Mouse (Mus musculus) embryonic fibroblast, embryonic 13.5 days (primary cell): ENCODE data around the gene Omt2a. TPM values are rescaled to one million over a fixed set of nuclear protein-coding genes. Genes with fewer than 3 reads are reported as not detected.
A peak's percentile ranks its signal among the peaks of the same experiment; 100 is the strongest.
"Not testable (repeated sequence)": the region's sequence is repeated elsewhere in the genome, so short reads cannot be mapped to it uniquely, and the experiment has no call there.

ENCODE experiments used
- H3K27ac ChIP-seq: 2 replicates; pipeline ENCODE4 v1.5.1; 2012; ENCODE audit warnings: low read length, control low read depth, inconsistent platforms; ENCODE audit not compliant: insufficient read depth
- H3K4me1 ChIP-seq: 2 replicates; pipeline ENCODE4 v1.6.1; 2011; ENCODE audit warnings: low read length; ENCODE audit not compliant: control insufficient read depth, insufficient read depth
- H3K4me3 ChIP-seq: 2 replicates; pipeline ENCODE4 v1.5.1; 2011; ENCODE audit warnings: mild to moderate bottlenecking, control low read depth, low read length; ENCODE audit not compliant: insufficient read depth
- CTCF ChIP-seq: IDR thresholded peaks from 2 replicates; pipeline ENCODE4 v1.5.1; 2011; ENCODE audit warnings: mild to moderate bottlenecking, control low read depth, low read length, moderate library complexity, borderline replicate concordance; ENCODE audit not compliant: insufficient read depth
- POLR2A ChIP-seq: IDR thresholded peaks from 2 replicates; pipeline ENCODE4 v1.6.1; 2011; ENCODE audit warnings: low read depth, mild to moderate bottlenecking, control low read depth, low read length, moderate library complexity
- polyA plus RNA-seq: library from polyadenylated mRNA; stranded (reverse); fragments of >200 nt; gene quantifications from 2 replicates; pipeline ENCODE4 v1.2.4, GENCODE M21; 2011; ENCODE audit warnings: low read depth; ENCODE audit not compliant: missing spikeins, insufficient read length

The Omt2a gene
- polyA plus RNA-seq, 1 experiment: not detected

- Histone ChIP-seq H3K4me3 (no peak overlapping the region), H3K27ac (no peak overlapping the region), H3K4me1 (no peaks in the 10 kb centered on the region)
- TF ChIP-seq POLR2A: no peak
- no peak for TF ChIP-seq CTCF
Observed at GRCm38 (mm10) chr9:78347004-78347403, 32.4 kb upstream of the Omt2a start.

- not testable (repeated sequence) for H3K4me1 ChIP-seq, H3K4me3 ChIP-seq, H3K27ac ChIP-seq
Observed at GRCm38 (mm10) chr9:78345235-78345634, 30.6 kb upstream of the Omt2a start.

DNA sequence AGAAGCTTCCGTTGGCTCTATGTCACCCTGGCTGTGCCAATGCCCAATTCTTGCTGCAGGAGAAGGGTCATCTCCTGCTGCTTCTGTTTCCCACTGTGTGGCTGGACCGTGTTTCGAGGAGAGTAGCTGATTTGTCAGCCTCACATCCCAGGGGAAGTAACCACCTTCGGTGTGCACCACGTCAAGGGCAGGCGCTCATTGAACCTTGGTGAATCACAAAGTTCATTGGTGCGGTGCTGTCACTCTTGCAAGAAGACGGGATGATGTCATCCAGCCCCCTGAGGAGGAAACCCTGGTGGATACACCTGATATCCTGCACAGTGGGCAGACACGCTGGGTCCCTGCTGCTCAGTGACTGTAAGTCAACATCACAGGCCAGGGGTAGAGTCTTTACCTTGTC lies 28.5 kb upstream of the Omt2a start:
- not testable (repeated sequence) for H3K27ac ChIP-seq, H3K4me3 ChIP-seq, H3K4me1 ChIP-seq

DNA sequence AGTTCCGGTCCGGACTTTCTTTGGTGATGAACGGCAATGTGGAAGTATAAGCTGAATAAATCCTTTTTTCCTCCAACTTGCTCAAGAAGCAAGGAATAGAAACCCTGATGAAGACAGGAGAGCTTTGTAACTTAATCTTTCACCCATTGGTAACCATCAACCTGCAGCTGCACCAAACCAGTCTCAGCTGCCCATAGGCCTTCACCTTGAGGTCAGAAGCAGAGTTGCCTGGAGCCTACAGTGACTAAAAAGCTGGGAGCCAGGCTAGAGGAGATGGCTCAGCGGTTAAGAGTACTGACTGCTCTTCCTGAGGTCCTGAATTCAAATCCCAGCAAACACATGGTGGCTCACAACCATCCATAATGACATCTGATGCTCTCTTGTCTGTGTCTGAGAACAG lies 27.9 kb upstream of the Omt2a start:
- not testable (repeated sequence) for H3K27ac ChIP-seq, H3K4me3 ChIP-seq, H3K4me1 ChIP-seq

- TF ChIP-seq CTCF: peak; percentile 45; the same call in 1 of the 2 replicates
- not testable (repeated sequence) for H3K4me3 ChIP-seq, H3K27ac ChIP-seq, H3K4me1 ChIP-seq
Observed at GRCm38 (mm10) chr9:78340324-78340723, 25.7 kb upstream of the Omt2a start.

- H3K27ac ChIP-seq: not testable (repeated sequence)
Observed at GRCm38 (mm10) chr9:78337050-78337449, 22.5 kb upstream of the Omt2a start.

GRCm38 (mm10) chr9:78327289-78327688 lies 12.7 kb upstream of the Omt2a start, which contains the start of gene Omt2b:
Omt2b (plus strand) TSS chr9:78327589.
- H3K27ac ChIP-seq, H3K4me1 ChIP-seq, H3K4me3 ChIP-seq: not testable (repeated sequence)

More at GRCm38 (mm10) chr9:78337050-78337449, 22.5 kb upstream of the Omt2a start:
- H3K4me1 ChIP-seq, H3K4me3 ChIP-seq: not testable (repeated sequence)

- no peak for TF ChIP-seq CTCF
- H3K27ac ChIP-seq: no peak overlapping the region
- H3K4me1 ChIP-seq: no peaks in the 10 kb centered on the region
- H3K4me3 ChIP-seq: no peak overlapping the region
Observed at GRCm38 (mm10) chr9:78319499-78319898, 4.9 kb upstream of the Omt2a start.

- H3K4me3 ChIP-seq, H3K4me1 ChIP-seq, H3K27ac ChIP-seq: not testable (repeated sequence)
Observed at GRCm38 (mm10) chr9:78308122-78308521, 6.5 kb downstream of the Omt2a start.

- not testable (repeated sequence) for H3K4me1 ChIP-seq, H3K4me3 ChIP-seq
Observed at GRCm38 (mm10) chr9:78299143-78299542, 15.5 kb downstream of the Omt2a start.

GRCm38 (mm10) chr9:78298232-78298631 lies 16.4 kb downstream of the Omt2a start:
- Histone ChIP-seq H3K4me3 (no peak overlapping the region), H3K27ac (no peak overlapping the region), H3K4me1 (no peaks in the 10 kb centered on the region)
- TF ChIP-seq POLR2A (no peak), CTCF (no peak)

More at GRCm38 (mm10) chr9:78299143-78299542, 15.5 kb downstream of the Omt2a start:
- H3K27ac ChIP-seq: not testable (repeated sequence)

DNA sequence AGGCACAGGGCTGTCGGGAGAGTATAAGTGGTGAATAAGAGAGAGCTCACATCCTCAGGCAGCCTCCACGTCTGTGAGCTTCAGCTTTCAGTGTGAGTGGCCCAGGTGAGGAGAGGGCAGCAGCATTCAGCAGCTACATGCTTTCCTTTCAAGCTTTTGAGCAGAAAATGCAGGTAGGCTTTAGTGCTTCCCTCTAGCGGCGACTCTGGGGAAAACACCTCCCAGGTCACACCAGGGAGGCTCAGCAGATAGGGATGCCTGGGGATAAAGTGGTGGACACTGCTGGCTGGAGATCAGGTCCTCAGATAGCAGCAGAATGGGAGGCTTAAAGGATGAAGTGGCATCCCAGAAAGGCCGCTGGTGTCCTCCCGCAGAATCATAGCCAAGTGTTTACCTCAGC lies 18.5 kb downstream of the Omt2a start:
- H3K4me1 ChIP-seq, H3K4me3 ChIP-seq, H3K27ac ChIP-seq: not testable (repeated sequence)
- TF ChIP-seq CTCF: 0 out of 2 replicates have a peak, but pooled peaks have one; percentile 16

GRCm38 (mm10) chr9:78294781-78295180 lies 19.8 kb downstream of the Omt2a start:
- H3K27ac ChIP-seq, H3K4me3 ChIP-seq, H3K4me1 ChIP-seq: not testable (repeated sequence)

DNA sequence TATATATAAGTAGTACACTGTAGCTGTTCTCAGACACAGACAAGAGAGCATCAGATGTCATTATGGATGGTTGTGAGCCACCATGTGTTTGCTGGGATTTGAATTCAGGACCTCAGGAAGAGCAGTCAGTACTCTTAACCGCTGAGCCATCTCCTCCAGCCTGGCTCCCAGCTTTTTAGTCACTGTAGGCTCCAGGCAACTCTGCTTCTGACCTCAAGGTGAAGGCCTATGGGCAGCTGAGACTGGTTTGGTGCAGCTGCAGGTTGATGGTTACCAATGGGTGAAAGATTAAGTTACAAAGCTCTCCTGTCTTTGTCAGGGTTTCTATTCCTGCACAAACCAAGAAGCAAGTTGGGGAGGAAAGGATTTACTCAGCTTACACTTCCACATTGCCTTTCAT lies 20.9 kb downstream of the Omt2a start:
- H3K4me3 ChIP-seq, H3K4me1 ChIP-seq, H3K27ac ChIP-seq: not testable (repeated sequence)

- not testable (repeated sequence) for H3K4me1 ChIP-seq, H3K27ac ChIP-seq, H3K4me3 ChIP-seq
Observed at GRCm38 (mm10) chr9:78292462-78292861, 22.1 kb downstream of the Omt2a start.

DNA sequence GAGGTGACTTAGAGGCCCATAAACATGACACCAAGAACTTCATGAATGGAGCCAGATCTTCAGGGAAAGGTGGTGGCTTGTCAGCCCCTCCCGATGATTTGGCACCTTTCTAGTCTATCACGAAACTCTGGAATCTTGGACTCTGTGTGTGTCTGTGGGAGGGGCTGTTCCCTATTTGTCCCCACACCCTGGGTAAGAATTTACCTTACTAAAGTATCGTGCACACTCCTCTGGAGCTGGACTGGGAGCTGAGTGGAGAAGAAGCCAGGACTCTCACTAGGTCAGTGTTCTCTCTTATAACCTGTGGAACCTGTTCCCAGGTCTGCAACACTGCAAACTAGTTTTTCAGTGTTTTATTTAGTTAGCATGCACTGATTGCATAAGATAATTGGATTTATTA lies 24.9 kb downstream of the Omt2a start, which contains the start of gene Gm10639:
Gene Gm10639 (plus strand): TSS at position 201 of the 400 bp plus-strand sequence.
- H3K4me3 ChIP-seq: not testable (repeated sequence)

More for the DNA sequence above, 24.9 kb downstream of the Omt2a start, which contains the start of gene Gm10639:
- H3K27ac ChIP-seq, H3K4me1 ChIP-seq: not testable (repeated sequence)
